Mouse (Mus musculus): Measurements from ENCODE around the gene Prkrip1. TPM values are rescaled to one million over a fixed set of nuclear protein-coding genes. Genes with fewer than 3 reads are reported as not detected.

Gene Prkrip1
- total and polyA plus RNA-seq, 3 experiments = 55.1 to 84.1 TPM; not detected in 1

- no peak overlapping the region for H3K9ac ChIP-seq (ENCODE audit: control insufficient read depth, low read depth, low read length, poor library complexity, severe bottlenecking)
- TF ChIP-seq POLR2AphosphoS5 (IDR thresholded peaks at IDR 0.05; ENCODE audit: borderline replicate concordance, low read depth, low read length) = no peak
- peak; percentile 54 to 64 (median 59) for TF ChIP-seq CTCF (IDR thresholded peaks at IDR 0.05 in 2 of 3, conservative IDR thresholded peaks at IDR 0.05 in 1 of 3; ENCODE audit: control insufficient read depth in 1 of 3, insufficient read depth in 1 of 3, low read depth in 2 of 3, low read length in 3 of 3, poor library complexity in 1 of 3, severe bottlenecking in 1 of 3)
- peak; percentile 56 for TF ChIP-seq SMC3 (IDR thresholded peaks at IDR 0.05; ENCODE audit: low read depth, low read length)
- peak; percentile 34 for TF ChIP-seq RAD21 (IDR thresholded peaks at IDR 0.05; ENCODE audit: low read depth, low read length)
- 0 out of 2 replicates have a peak, but pooled peaks have one; percentile 20 for TF ChIP-seq SIN3A (IDR thresholded peaks at IDR 0.05; ENCODE audit: low read length)
- peaks cover 10 to 26% of the 10 kb centered on the region in 2 experiments; a peak in 3 of 4 replicates for H3K4me1 ChIP-seq (ENCODE audit: control insufficient read depth in 1 of 2, insufficient read depth in 2 of 2, low read length in 2 of 2)
- H3K27me3 ChIP-seq (ENCODE audit: control insufficient read depth in 1 of 2, insufficient read depth in 2 of 2, low read length in 2 of 2) = no peaks in the 10 kb centered on the region
- no peak overlapping the region for H3K27ac ChIP-seq (ENCODE audit: control insufficient read depth, low read depth, low read length)
- 0 out of 2 replicates have a peak, but pooled peaks cover 3% of the 10 kb centered on the region for H3K79me2 ChIP-seq (ENCODE audit: control insufficient read depth, insufficient read depth, low read length, poor library complexity)
- no peaks in the 10 kb centered on the region for H3K9me3 ChIP-seq (replicated peaks; ENCODE audit: insufficient read depth, low read length)
- H3K4me3 ChIP-seq (ENCODE audit: control insufficient read depth in 1 of 2, insufficient read depth in 1 of 2, low read depth in 2 of 2, low read length in 2 of 2) = no peak overlapping the region
- H3K36me3 ChIP-seq (ENCODE audit: control insufficient read depth in 1 of 2, insufficient read depth in 2 of 2, low read length in 2 of 2) = peaks cover 2 to 9% of the 10 kb centered on the region in 2 experiments; a peak in 3 of 4 replicates
- DNase-seq (ENCODE audit: low read depth, low spot score) = peak; percentile 54
Measured at GRCm38 (mm10) chr5:136143161-136143755, 55.5 kb downstream of the Prkrip1 start.

- Histone ChIP-seq H3K9ac (ENCODE audit: control insufficient read depth, low read depth, low read length, poor library complexity, severe bottlenecking) (no peak overlapping the region), H3K79me2 (ENCODE audit: control insufficient read depth, insufficient read depth, low read length, poor library complexity) (peaks cover 5% of the 10 kb centered on the region; the same call in 1 of the 2 replicates), H3K27me3 (ENCODE audit: control insufficient read depth in 1 of 2, insufficient read depth in 2 of 2, low read length in 2 of 2) (no peaks in the 10 kb centered on the region), H3K36me3 (ENCODE audit: control insufficient read depth in 1 of 2, insufficient read depth in 2 of 2, low read length in 2 of 2) (peaks cover 2 to 6% of the 10 kb centered on the region in 2 experiments; a peak in 3 of 4 replicates), H3K4me3 (ENCODE audit: control insufficient read depth in 1 of 2, insufficient read depth in 1 of 2, low read depth in 2 of 2, low read length in 2 of 2) (no peak overlapping the region), H3K27ac (ENCODE audit: control insufficient read depth, low read depth, low read length) (no peak overlapping the region), H3K9me3 (replicated peaks; ENCODE audit: insufficient read depth, low read length) (no peaks in the 10 kb centered on the region), H3K4me1 (ENCODE audit: control insufficient read depth in 1 of 2, insufficient read depth in 2 of 2, low read length in 2 of 2) (peaks cover 10 to 22% of the 10 kb centered on the region in 2 experiments; a peak in 3 of 4 replicates)
- DNase-seq (ENCODE audit: low read depth, low spot score) = peak; percentile 67
- TF ChIP-seq CTCF (IDR thresholded peaks at IDR 0.05 in 2 of 3, conservative IDR thresholded peaks at IDR 0.05 in 1 of 3; ENCODE audit: control insufficient read depth in 1 of 3, insufficient read depth in 1 of 3, low read depth in 2 of 3, low read length in 3 of 3, poor library complexity in 1 of 3, severe bottlenecking in 1 of 3) = peak; percentile 34 to 68 (median 40); a peak in 4 of 6 replicates
- peak; percentile 4; the same call in 1 of the 2 replicates for TF ChIP-seq RAD21 (IDR thresholded peaks at IDR 0.05; ENCODE audit: low read depth, low read length)
- TF ChIP-seq JUND (IDR thresholded peaks at IDR 0.05; ENCODE audit: low read depth, low read length) = no peak
- TF ChIP-seq E2F4 (IDR thresholded peaks at IDR 0.05; ENCODE audit: borderline replicate concordance, low read depth, low read length) = no peak
- TF ChIP-seq SMC3 (IDR thresholded peaks at IDR 0.05; ENCODE audit: low read depth, low read length) = peak; percentile 41
Measured at GRCm38 (mm10) chr5:136142746-136143145, 56.0 kb downstream of the Prkrip1 start.

GRCm38 (mm10) chr5:136140057-136140482, 58.7 kb downstream of the Prkrip1 start:
- TF ChIP-seq GABPA (IDR thresholded peaks at IDR 0.05; ENCODE audit: low read depth, low read length) = no peak
- TF ChIP-seq POLR2AphosphoS2 (IDR thresholded peaks at IDR 0.05; ENCODE audit: low read length) = no peak
- no peak for TF ChIP-seq POLR2AphosphoS5 (IDR thresholded peaks at IDR 0.05; ENCODE audit: borderline replicate concordance, low read depth, low read length)
- TF ChIP-seq JUND (IDR thresholded peaks at IDR 0.05; ENCODE audit: low read depth, low read length) = no peak
- no peak for DNase-seq (ENCODE audit: low read depth, low spot score)

More at GRCm38 (mm10) chr5:136140057-136140482, 58.7 kb downstream of the Prkrip1 start:
- peaks cover 8 to 24% of the 10 kb centered on the region in 2 experiments for H3K4me1 ChIP-seq (ENCODE audit: control insufficient read depth in 1 of 2, insufficient read depth in 2 of 2, low read length in 2 of 2)
- H3K36me3 ChIP-seq (ENCODE audit: control insufficient read depth in 1 of 2, insufficient read depth in 2 of 2, low read length in 2 of 2) = peaks cover 2 to 8% of the 10 kb centered on the region in 2 experiments; a peak in 3 of 4 replicates
- H3K4me3 ChIP-seq (ENCODE audit: control insufficient read depth in 1 of 2, insufficient read depth in 1 of 2, low read depth in 2 of 2, low read length in 2 of 2) = no peak overlapping the region
- H3K27ac ChIP-seq (ENCODE audit: control insufficient read depth, low read depth, low read length) = no peak overlapping the region
- H3K9ac ChIP-seq (ENCODE audit: control insufficient read depth, low read depth, low read length, poor library complexity, severe bottlenecking) = no peak overlapping the region
- H3K9me3 ChIP-seq (replicated peaks; ENCODE audit: insufficient read depth, low read length) = no peaks in the 10 kb centered on the region
- H3K79me2 ChIP-seq (ENCODE audit: control insufficient read depth, insufficient read depth, low read length, poor library complexity) = peaks cover 19% of the 10 kb centered on the region
- H3K27me3 ChIP-seq (ENCODE audit: control insufficient read depth in 1 of 2, insufficient read depth in 2 of 2, low read length in 2 of 2) = no peaks in the 10 kb centered on the region

All from MEL (cell line).